Mouse (Mus musculus) heart, embryonic 11.5 days (tissue): Measurements from ENCODE around the gene Nek4. TPM values are rescaled to one million over a fixed set of nuclear protein-coding genes. Genes with fewer than 3 reads are reported as not detected.

Experiments used
- ATAC-seq: fragments of 200-750 bp; cut with Nextera tagmentation; replicated peaks from 2 replicates; pipeline ENCODE4 v1.8.0; 2017; ENCODE audit warnings: moderate library complexity; ENCODE audit not compliant: insufficient number of reproducible peaks, low FRiP score, low TSS enrichment
- H3K27ac ChIP-seq: fragments of 300-500 bp; sonication (generic); 2 replicates; pipeline ENCODE4 v1.5.1; 2014; ENCODE audit warnings: mild to moderate bottlenecking, low read depth, low read length
- H3K27me3 ChIP-seq: fragments of 300-500 bp; sonication (generic); 2 replicates; pipeline ENCODE4 v1.6.1; 2014; ENCODE audit warnings: mild to moderate bottlenecking, low read length, mixed read lengths; ENCODE audit not compliant: control insufficient read depth, insufficient read depth
- H3K36me3 ChIP-seq: fragments of 300-500 bp; sonication (generic); 2 replicates; pipeline ENCODE4 v1.6.1; 2014; ENCODE audit warnings: mild to moderate bottlenecking, low read length, moderate library complexity, mixed read lengths; ENCODE audit not compliant: control insufficient read depth, insufficient read depth
- H3K4me1 ChIP-seq: fragments of 300-500 bp; sonication (generic); 2 replicates; pipeline ENCODE4 v1.6.1; 2014; ENCODE audit warnings: low read length; ENCODE audit not compliant: control insufficient read depth, insufficient read depth
- H3K4me2 ChIP-seq: fragments of 300-500 bp; sonication (generic); 2 replicates; pipeline ENCODE4 v1.6.1; 2014; ENCODE audit warnings: mild to moderate bottlenecking, moderate library complexity
- H3K4me3 ChIP-seq: fragments of 300-500 bp; sonication (generic); 2 replicates; pipeline ENCODE4 v1.5.1; 2014; ENCODE audit warnings: low read depth, low read length
- H3K9ac ChIP-seq: fragments of 300-500 bp; sonication (generic); 2 replicates; pipeline ENCODE4 v1.6.1; 2014; ENCODE audit warnings: mild to moderate bottlenecking, low read depth, low read length, moderate library complexity
- H3K9me3 ChIP-seq: fragments of 300-500 bp; sonication (generic); replicated peaks from 2 replicates; pipeline ENCODE4 v1.6.1; 2016; ENCODE audit warnings: low read length; ENCODE audit not compliant: control insufficient read depth
- WGBS: fragments of 180-500 bp; shearing (Covaris S2); extraction: QIAGEN DNeasy Blood & Tissue Kit; methylation state at CpG from one replicate; pipeline ENCODE4 v1.1.7; 2014; ENCODE audit not compliant: insufficient replicate concordance; 5-methylcytosine and 5-hydroxymethylcytosine counted together
- polyA plus RNA-seq: library from polyadenylated mRNA; unstranded; fragments of >200 nt; fragmentation: Nextera tagmentation; extraction: Ambion mirVana; gene quantifications from 2 replicates; pipeline ENCODE4 v1.2.1, GENCODE M21; 2014

Nek4 gene
- polyA plus RNA-seq, 1 experiment from 2014 or later: 4.4 TPM

DNA sequence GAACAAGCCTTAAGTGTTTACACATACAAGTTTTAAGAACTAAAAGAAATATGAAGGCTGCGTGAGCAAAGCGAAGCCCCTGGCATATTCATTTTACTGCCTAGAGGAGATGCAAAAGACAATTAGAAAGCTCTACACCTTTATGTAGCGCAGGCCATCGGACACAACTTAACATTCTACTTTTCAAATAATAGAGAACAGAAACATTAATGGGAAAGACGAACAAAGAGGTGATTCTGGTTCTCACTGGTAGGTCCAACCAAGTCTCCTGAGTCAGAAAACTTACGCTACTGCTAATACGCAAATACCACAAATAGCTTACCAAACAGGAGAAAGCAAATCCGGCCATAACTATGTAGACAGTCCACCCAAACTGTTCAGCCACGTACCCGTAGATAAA lies 49.2 kb downstream of the Nek4 start:
- peak overlapping the region; percentile 72 for H3K9ac ChIP-seq
- H3K36me3 ChIP-seq: 0 out of 2 replicates have a peak, but pooled peaks cover 2% of the 10 kb centered on the region
- 57% methylated on average over 10 of the region's 10 CpGs for WGBS
- ATAC-seq: no peak
- no peaks in the 10 kb centered on the region for H3K9me3 ChIP-seq
- no peak overlapping the region for H3K27ac ChIP-seq
- no peaks in the 10 kb centered on the region for H3K27me3 ChIP-seq
- peak overlapping the region; percentile 97 for H3K4me3 ChIP-seq
- peaks cover 11% of the 10 kb centered on the region for H3K4me1 ChIP-seq
- peak overlapping the region; percentile 85 for H3K4me2 ChIP-seq

GRCm38 (mm10) chr14:31000816-31001306 lies 49.7 kb downstream of the Nek4 start:
- WGBS: 0% methylated on average over 21 of the region's 21 CpGs
- Histone ChIP-seq H3K9ac (peak overlapping the region; percentile 72), H3K4me2 (peak overlapping the region; percentile 85), H3K4me3 (peak overlapping the region; percentile 97), H3K36me3 (0 out of 2 replicates have a peak, but pooled peaks cover 2% of the 10 kb centered on the region), H3K9me3 (no peaks in the 10 kb centered on the region), H3K27me3 (no peaks in the 10 kb centered on the region), H3K27ac (peak overlapping the region; percentile 90; the same call in 1 of the 2 replicates), H3K4me1 (peaks cover 11% of the 10 kb centered on the region)
- ATAC-seq: no peak

GRCm38 (mm10) chr14:31001307-31002205 lies 50.4 kb downstream of the Nek4 start, which contains the start of the genes Glt8d1 and Spcs1:
Gene Glt8d1, plus strand, starts transcription at chr14:31001400.
Gene Spcs1, minus strand, starts transcription at chr14:31001672.
- Histone ChIP-seq H3K9me3 (no peaks in the 10 kb centered on the region), H3K4me3 (peak within 1 kb of the TSS; percentile 97), H3K27ac (peak within 1 kb of the TSS; percentile 90), H3K36me3 (0 out of 2 replicates have a peak, but pooled peaks cover 2% of the 10 kb centered on the region), H3K4me2 (peak within 1 kb of the TSS; percentile 85), H3K9ac (peak within 1 kb of the TSS; percentile 72), H3K27me3 (no peaks in the 10 kb centered on the region), H3K4me1 (peaks cover 11% of the 10 kb centered on the region)
- WGBS: under 1% methylated on average over 84 of the region's 84 CpGs
- peak; percentile 83 for ATAC-seq

DNA sequence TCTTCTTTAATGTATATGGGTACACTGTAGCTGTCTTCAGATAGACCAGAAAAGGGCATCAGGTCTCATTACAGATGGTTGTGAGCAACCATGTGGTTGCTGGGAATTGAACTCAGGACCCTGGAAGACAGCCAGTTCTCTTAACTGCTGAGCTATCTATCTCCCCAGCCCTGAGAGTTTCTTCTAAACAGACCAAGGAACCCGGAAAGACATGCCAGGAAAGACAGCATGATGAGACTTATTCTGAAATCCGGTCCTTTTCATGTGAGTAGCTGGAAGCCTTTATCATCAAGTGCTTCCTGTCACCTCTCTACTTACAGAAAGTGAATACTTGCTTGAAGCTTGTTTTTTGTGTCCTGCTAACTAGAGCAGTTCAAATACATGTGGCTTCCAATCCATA lies 53.4 kb downstream of the Nek4 start:
- Histone ChIP-seq H3K4me3 (no peak overlapping the region), H3K36me3 (peaks cover 3% of the 10 kb centered on the region; the same call in 1 of the 2 replicates), H3K27me3 (no peaks in the 10 kb centered on the region), H3K4me1 (peaks cover 11% of the 10 kb centered on the region), H3K4me2 (no peak overlapping the region), H3K9me3 (no peaks in the 10 kb centered on the region), H3K27ac (no peak overlapping the region), H3K9ac (no peak overlapping the region)
- WGBS: 66% methylated on average over 2 of the region's 2 CpGs
- no peak for ATAC-seq

- Histone ChIP-seq H3K27ac (no peak overlapping the region), H3K4me3 (no peak overlapping the region), H3K9me3 (no peaks in the 10 kb centered on the region), H3K36me3 (peaks cover 6% of the 10 kb centered on the region; the same call in 1 of the 2 replicates), H3K27me3 (no peaks in the 10 kb centered on the region), H3K9ac (no peak overlapping the region), H3K4me2 (no peak overlapping the region), H3K4me1 (peaks cover 5% of the 10 kb centered on the region)
- 67% methylated on average over 5 of the region's 5 CpGs for WGBS
- no peak for ATAC-seq
Measured at GRCm38 (mm10) chr14:31006779-31007178, 55.6 kb downstream of the Nek4 start.

DNA sequence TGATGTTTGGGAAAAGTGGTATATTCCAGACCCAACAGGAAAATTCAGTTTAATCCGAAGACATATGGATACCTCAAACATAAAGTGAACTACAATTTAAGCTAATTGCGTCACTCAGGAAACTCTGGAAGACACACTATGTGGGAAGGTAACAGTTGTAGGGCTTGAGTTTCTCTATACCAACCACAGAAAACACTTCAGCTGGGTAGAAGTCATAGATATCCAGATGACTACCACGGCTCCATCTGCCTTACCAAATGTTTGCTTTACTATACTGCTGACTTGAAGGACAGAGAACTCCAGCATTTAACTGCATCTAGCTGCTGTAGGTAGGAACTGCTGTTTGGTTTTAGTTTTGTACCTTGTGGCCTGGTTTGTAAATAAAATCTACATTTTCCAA lies 60.4 kb downstream of the Nek4 start:
- 87% methylated on average over 3 of the region's 3 CpGs for WGBS

DNA sequence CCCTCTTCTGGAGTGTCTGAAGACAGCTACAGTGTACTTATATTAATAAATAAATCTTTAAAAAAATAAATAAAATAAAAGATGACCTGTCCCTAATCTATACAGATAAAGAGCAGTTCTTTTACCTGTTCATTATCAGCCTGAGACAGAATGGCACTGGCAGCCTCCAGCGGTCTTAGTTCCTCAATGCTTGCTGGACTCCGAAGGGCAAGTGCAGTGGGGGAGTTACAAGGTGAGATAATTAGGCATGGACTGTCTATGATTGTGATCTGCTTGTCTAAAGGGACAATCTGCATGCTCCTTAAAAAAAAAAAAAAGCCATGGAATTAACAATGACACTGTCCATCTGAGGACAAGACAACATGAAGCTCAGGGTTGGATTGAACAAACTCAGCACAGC lies 62.8 kb downstream of the Nek4 start:
- ATAC-seq: no peak
- Histone ChIP-seq H3K27ac (no peak overlapping the region), H3K4me1 (0 out of 2 replicates have a peak, but pooled peaks cover 10% of the 10 kb centered on the region), H3K9me3 (no peaks in the 10 kb centered on the region), H3K4me3 (no peak overlapping the region), H3K4me2 (no peak overlapping the region), H3K27me3 (no peaks in the 10 kb centered on the region), H3K9ac (no peak overlapping the region), H3K36me3 (peaks cover 49% of the 10 kb centered on the region)
- 93% methylated on average over 2 of the region's 2 CpGs for WGBS

More for the DNA sequence above, 60.4 kb downstream of the Nek4 start:
- Histone ChIP-seq H3K4me3 (no peak overlapping the region), H3K36me3 (peaks cover 47% of the 10 kb centered on the region), H3K27me3 (no peaks in the 10 kb centered on the region), H3K9me3 (no peaks in the 10 kb centered on the region), H3K4me1 (no peaks in the 10 kb centered on the region), H3K4me2 (no peak overlapping the region), H3K9ac (no peak overlapping the region), H3K27ac (no peak overlapping the region)
- no peak for ATAC-seq

DNA sequence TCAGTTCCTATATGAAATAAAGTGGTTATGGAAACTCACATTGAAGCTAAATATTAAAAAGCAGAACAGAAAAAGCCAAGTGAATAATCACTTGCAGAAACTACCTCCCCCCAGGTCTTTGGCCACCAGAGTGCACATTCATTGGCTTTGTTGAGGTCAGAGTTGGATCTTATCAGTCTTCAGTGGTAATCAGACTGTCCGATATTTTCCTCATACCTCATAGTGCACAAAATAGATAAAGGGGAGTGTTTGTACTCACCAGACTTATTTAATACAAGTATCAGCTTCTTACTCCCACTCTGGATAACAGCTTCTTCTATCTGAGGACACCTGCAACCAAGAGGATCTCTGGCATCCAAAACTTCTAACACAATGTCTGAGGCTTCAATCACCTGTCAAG lies 64.9 kb downstream of the Nek4 start:
- 54% methylated on average over 1 of the region's 1 CpGs for WGBS

More for the DNA sequence above, 64.9 kb downstream of the Nek4 start:
- Histone ChIP-seq H3K36me3 (peaks cover 47% of the 10 kb centered on the region), H3K4me1 (peaks cover 13% of the 10 kb centered on the region; the same call in 1 of the 2 replicates), H3K4me3 (no peak overlapping the region), H3K4me2 (no peak overlapping the region), H3K9me3 (no peaks in the 10 kb centered on the region), H3K27me3 (no peaks in the 10 kb centered on the region), H3K9ac (no peak overlapping the region), H3K27ac (no peak overlapping the region)
- ATAC-seq: no peak
